Mouse (Mus musculus) heart, adult 2 months (tissue): Measurements from ENCODE around the gene Ago4.

ENCODE experiments used
- CTCF ChIP-seq: fragments of 200-600 bp; IDR thresholded peaks from 2 replicates; pipeline ENCODE4 v1.8.1; 2022; ENCODE audit warnings: antibody characterized with exemption, mild to moderate bottlenecking, moderate library complexity
- EP300 ChIP-seq: fragments of 200-500 bp; IDR thresholded peaks from 2 replicates; pipeline ENCODE4 v1.6.1; 2011; ENCODE audit warnings: low read depth, low read length, control low read depth; ENCODE audit not compliant: insufficient read depth
- POLR2A ChIP-seq: fragments of 200-500 bp; IDR thresholded peaks from 2 replicates; pipeline ENCODE4 v1.6.1; 2011; ENCODE audit warnings: mild to moderate bottlenecking, low read depth, low read length, control low read depth; ENCODE audit not compliant: insufficient read depth

DNA sequence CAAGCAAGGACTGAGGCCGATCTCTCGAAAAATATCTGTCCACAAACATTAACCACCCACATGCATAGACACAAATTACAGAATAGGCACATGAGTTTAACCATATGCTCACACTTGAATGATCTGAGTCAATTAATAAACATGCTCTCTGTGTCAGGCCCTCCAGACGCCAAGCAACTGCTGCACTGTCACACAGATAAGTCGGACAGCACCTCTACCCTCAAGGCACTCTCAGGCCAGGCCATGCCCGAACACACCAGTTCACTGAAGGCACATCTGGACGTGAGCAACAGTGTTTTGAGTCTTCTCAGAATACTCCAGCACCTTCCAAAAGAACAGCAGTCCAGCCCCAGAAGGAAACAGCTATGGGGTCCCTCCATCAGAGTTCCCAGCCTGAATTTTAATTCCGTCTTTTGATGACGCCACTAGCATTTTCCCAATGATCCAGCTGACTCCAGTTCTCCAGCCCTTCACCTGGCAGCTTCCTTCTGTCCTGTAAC is 67.0 kb downstream of the Ago4 start:
- no peak for TF ChIP-seq CTCF
- no peak for TF ChIP-seq POLR2A
- no peak for TF ChIP-seq EP300
